Mouse (Mus musculus) C2C12 (cell line): ENCODE results near the gene Npb.

ENCODE experiments used
- CTCF ChIP-seq: IDR thresholded peaks from one replicate; pipeline ENCODE4 v1.5.1; 2011; ENCODE audit not compliant: control insufficient read depth, insufficient read depth, insufficient read length
- MAX ChIP-seq: IDR thresholded peaks from one replicate; pipeline ENCODE4 v1.6.1; 2011; ENCODE audit warnings: mild to moderate bottlenecking, control low read depth

- TF ChIP-seq MAX (no peak), CTCF (no peak)
These were observed 30.1 kb upstream of the Npb start for GRCm38 (mm10) chr11:120578024-120578693.
